8 mouse cellular contexts compared by ENCODE assay signal in genomic region chr12:83770418-83771256, GRCm38 (mm10). TPM values are rescaled to one million over a fixed set of nuclear protein-coding genes. Genes with fewer than 3 reads are reported as not detected.
DNase-seq lines count a peak whose midpoint lies in the region; ATAC-seq lines count a peak whose summit lies in the region.

No protein-coding gene starts in this region.

- peaks cover 51% of the 10 kb centered on the region for H3K4me1 ChIP-seq in embryonic facial prominence, embryonic 15.5 days
- peaks cover 41% of the 10 kb centered on the region for H3K4me1 ChIP-seq in hindbrain, embryonic 10.5 days (replicated peaks)
- H3K4me1 ChIP-seq in limb, embryonic 11.5 days (ENCODE audit: control insufficient read depth, insufficient read depth, low read length): peaks cover 34% of the 10 kb centered on the region
- peaks cover 18% of the 10 kb centered on the region for H3K4me1 ChIP-seq in midbrain, embryonic 12.5 days

- intact Hi-C loops in heart, postnatal 25 days (cut with DNase I): loop anchor here (1.0 kb wide), 1 partner anchor 57 kb away; no protein-coding TSS in a partner anchor

- H3K27me3 ChIP-seq in embryonic facial prominence, embryonic 15.5 days: no peaks in the 10 kb centered on the region
- peaks cover 39% of the 10 kb centered on the region; the same call in 1 of the 2 replicates for H3K27me3 ChIP-seq in hindbrain, embryonic 10.5 days (ENCODE audit: insufficient read depth, poor library complexity, severe bottlenecking)
- H3K27me3 ChIP-seq in limb, embryonic 11.5 days (ENCODE audit: control insufficient read depth, insufficient read depth, low read length): no peaks in the 10 kb centered on the region
- H3K27me3 ChIP-seq in midbrain, embryonic 12.5 days: peaks cover 18% of the 10 kb centered on the region; the same call in 1 of the 2 replicates

- H3K4me2 ChIP-seq in embryonic facial prominence, embryonic 15.5 days (replicated peaks): peak overlapping the region; percentile 42
- peak overlapping the region; percentile 20; the same call in 1 of the 2 replicates for H3K4me2 ChIP-seq in limb, embryonic 11.5 days (ENCODE audit: low read depth, severe bottlenecking)
- H3K4me2 ChIP-seq in midbrain, embryonic 12.5 days (replicated peaks): peak overlapping the region; percentile 42

- H3K9ac ChIP-seq in embryonic facial prominence, embryonic 15.5 days: no peak overlapping the region
- no peak overlapping the region for H3K9ac ChIP-seq in limb, embryonic 11.5 days (ENCODE audit: low read length)
- H3K9ac ChIP-seq in midbrain, embryonic 12.5 days (replicated peaks): no peak overlapping the region; the same call in 1 of the 2 replicates

- 4% methylated on average over 25 of the region's 25 CpGs for WGBS in embryonic facial prominence, embryonic 15.5 days
- 6% methylated on average over 25 of the region's 25 CpGs for WGBS in hindbrain, embryonic 10.5 days
- WGBS in limb, embryonic 11.5 days: 5% methylated on average over 25 of the region's 25 CpGs
- WGBS in midbrain, embryonic 12.5 days: 9% methylated on average over 25 of the region's 25 CpGs

- peak; percentile 97 for DNase-seq in heart, adult 11 months
- DNase-seq in heart, postnatal 25 days (ENCODE audit: low spot score): no peak
- DNase-seq in ZHBTc4 (ENCODE audit: low read depth, low spot score): peak; percentile 87
- peak; percentile 82 for DNase-seq in hindbrain, embryonic 10.5 days (ENCODE audit: low spot score)
- peak; percentile 87 for DNase-seq in limb, embryonic 11.5 days (ENCODE audit: low spot score)
- DNase-seq in thymus, postnatal 14 days: peak; percentile 51

- no peaks in the 10 kb centered on the region for H3K36me3 ChIP-seq in embryonic facial prominence, embryonic 15.5 days
- no peaks in the 10 kb centered on the region for H3K36me3 ChIP-seq in hindbrain, embryonic 10.5 days
- H3K36me3 ChIP-seq in limb, embryonic 11.5 days (ENCODE audit: control insufficient read depth, insufficient read depth, low read length): no peaks in the 10 kb centered on the region
- H3K36me3 ChIP-seq in midbrain, embryonic 12.5 days: no peaks in the 10 kb centered on the region

- peak overlapping the region; percentile 34; the same call in 1 of the 2 replicates for H3K27ac ChIP-seq in embryonic facial prominence, embryonic 15.5 days (replicated peaks)
- H3K27ac ChIP-seq in hindbrain, embryonic 10.5 days: peak overlapping the region; percentile 10; the same call in 1 of the 2 replicates
- no peak overlapping the region for H3K27ac ChIP-seq in limb, embryonic 11.5 days (replicated peaks; ENCODE audit: low read depth, low read length)
- H3K27ac ChIP-seq in midbrain, embryonic 12.5 days (replicated peaks): no peak overlapping the region

- peak overlapping the region; percentile 2; the same call in 1 of the 2 replicates for H3K4me3 ChIP-seq in embryonic facial prominence, embryonic 15.5 days (replicated peaks)
- H3K4me3 ChIP-seq in hindbrain, embryonic 10.5 days: peak overlapping the region; percentile 38
- no peak overlapping the region for H3K4me3 ChIP-seq in limb, embryonic 11.5 days (ENCODE audit: low read depth, low read length)
- 0 out of 2 replicates have a peak overlapping the region, but pooled peaks have one; percentile 8 for H3K4me3 ChIP-seq in midbrain, embryonic 12.5 days

- no peak for ATAC-seq in embryonic facial prominence, embryonic 15.5 days (ENCODE audit: insufficient number of reproducible peaks, low FRiP score, low TSS enrichment, low read depth)
- ATAC-seq in limb, embryonic 11.5 days (ENCODE audit: insufficient number of reproducible peaks, low FRiP score, low TSS enrichment, low read depth): no peak
- ATAC-seq in midbrain, embryonic 12.5 days (ENCODE audit: low FRiP score, low read depth): 0 out of 2 replicates have a peak, but pooled peaks have one; percentile 49

- H3K9me3 ChIP-seq in embryonic facial prominence, embryonic 15.5 days (replicated peaks): no peaks in the 10 kb centered on the region
- H3K9me3 ChIP-seq in hindbrain, embryonic 10.5 days: no peaks in the 10 kb centered on the region
- H3K9me3 ChIP-seq in limb, embryonic 11.5 days (ENCODE audit: control insufficient read depth, low read length): no peaks in the 10 kb centered on the region
- no peaks in the 10 kb centered on the region for H3K9me3 ChIP-seq in midbrain, embryonic 12.5 days

RNA-seq across cellular contexts. Expression of gene Papln, which starts 7.2 kb away (rescaled TPM):
- 10 to 100 TPM in 1 of 2 experiments, 1 to 10 TPM in 1; 9.6 to 13.4 TPM for total RNA-seq in heart, postnatal 25 days (2021)
- 5.2 and 5.4 TPM in 2 replicates for polyA plus RNA-seq in embryonic facial prominence, embryonic 15.5 days (2015; fragmentation: Nextera tagmentation; extraction: Ambion mirVana)
- 0.04 and 0.14 TPM in 2 replicates for polyA plus RNA-seq in hindbrain, embryonic 10.5 days (2016; fragmentation: Nextera tagmentation; extraction: Ambion mirVana)
- polyA plus RNA-seq in limb, embryonic 11.5 days (2014; fragmentation: Nextera tagmentation; extraction: Ambion mirVana): not detected in 2 replicates
- polyA plus RNA-seq in midbrain, embryonic 12.5 days (2016; fragmentation: Nextera tagmentation; extraction: Ambion mirVana): 0.05 and 0.07 TPM in 2 replicates

Comparison
In these comparisons a context has a peak if more than half of its experiments do, and no peak if none do; other contexts are left out.
1. H3K27ac ChIP-seq: peak in embryonic facial prominence, embryonic 15.5 days (single experiment) and hindbrain, embryonic 10.5 days (single experiment); none in limb, embryonic 11.5 days (single experiment) and midbrain, embryonic 12.5 days (single experiment).
2. Peak in every context shown above with its lines, with median percentiles within 50 percentile points of each other: H3K4me2 ChIP-seq.